Mouse (Mus musculus) right cerebral cortex, adult 18-20 months (tissue): ENCODE results near the gene Lmln.
"Not testable (repeated sequence)": the region's sequence is repeated elsewhere in the genome, so short reads cannot be mapped to it uniquely, and the experiment has no call there.

ENCODE experiments used
- DNase-seq: peaks from one replicate; pipeline ENCODE4 v3.0.0; 2022; ENCODE audit warnings: mixed read lengths

Lmln gene

GRCm38 (mm10) chr16:33062024-33062681 lies at the start of gene Lmln:
TSS of gene Lmln (plus strand) at chr16:33062521.
- peak; percentile 94 for DNase-seq

- no peak for DNase-seq
Observed at GRCm38 (mm10) chr16:33013801-33014200, 48.5 kb upstream of the Lmln start.

GRCm38 (mm10) chr16:33014921-33015320 lies 47.4 kb upstream of the Lmln start:
- no peak for DNase-seq

- no peak for DNase-seq
Observed at GRCm38 (mm10) chr16:33015396-33015907, 46.9 kb upstream of the Lmln start.

- DNase-seq: no peak
Observed at GRCm38 (mm10) chr16:33015986-33016385, 46.3 kb upstream of the Lmln start.

GRCm38 (mm10) chr16:33017677-33018349 lies 44.5 kb upstream of the Lmln start:
- DNase-seq: peak; percentile 34

GRCm38 (mm10) chr16:33019117-33019770 lies 43.1 kb upstream of the Lmln start:
- DNase-seq: no peak

DNA sequence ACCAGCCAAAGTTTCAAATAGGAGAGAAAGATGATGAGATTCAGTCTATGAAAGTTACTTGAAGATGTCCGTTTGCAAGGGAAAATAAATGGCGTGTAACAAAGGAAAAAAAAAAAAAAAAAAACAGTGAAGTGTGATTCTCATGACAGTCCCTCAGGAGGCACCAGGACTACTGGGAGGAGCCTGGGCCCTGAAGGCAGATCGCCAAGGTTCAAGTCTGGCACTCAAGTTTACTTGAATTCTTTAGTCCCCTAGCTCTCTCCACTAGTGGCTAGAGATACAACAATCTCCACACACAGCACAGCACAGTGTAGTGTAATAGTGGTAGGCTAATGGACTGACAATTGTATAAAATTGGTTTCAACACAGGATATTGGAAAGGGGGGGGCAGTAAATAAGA lies 40.9 kb upstream of the Lmln start:
- DNase-seq: no peak

DNA sequence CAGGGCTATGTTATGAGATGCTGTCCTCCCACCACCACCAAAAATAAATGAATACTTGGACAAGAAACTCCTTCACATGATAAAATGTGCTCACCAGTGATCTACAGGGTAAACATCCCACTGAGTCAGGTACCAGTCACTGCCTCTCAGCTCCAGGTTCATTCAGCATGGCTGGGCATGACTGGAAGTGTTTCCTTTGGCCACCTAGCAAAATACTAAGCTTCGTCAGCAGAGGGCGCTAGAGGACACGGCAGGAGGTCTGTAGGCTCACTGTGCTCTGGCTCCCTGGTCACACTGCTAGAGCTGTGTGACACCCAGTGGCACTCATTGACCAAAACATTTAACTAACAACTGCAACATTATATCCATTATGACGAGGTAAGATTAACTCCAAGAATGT lies 38.6 kb upstream of the Lmln start:
- peak; percentile 75 for DNase-seq

GRCm38 (mm10) chr16:33024456-33025104 lies 37.7 kb upstream of the Lmln start:
- no peak for DNase-seq

DNA sequence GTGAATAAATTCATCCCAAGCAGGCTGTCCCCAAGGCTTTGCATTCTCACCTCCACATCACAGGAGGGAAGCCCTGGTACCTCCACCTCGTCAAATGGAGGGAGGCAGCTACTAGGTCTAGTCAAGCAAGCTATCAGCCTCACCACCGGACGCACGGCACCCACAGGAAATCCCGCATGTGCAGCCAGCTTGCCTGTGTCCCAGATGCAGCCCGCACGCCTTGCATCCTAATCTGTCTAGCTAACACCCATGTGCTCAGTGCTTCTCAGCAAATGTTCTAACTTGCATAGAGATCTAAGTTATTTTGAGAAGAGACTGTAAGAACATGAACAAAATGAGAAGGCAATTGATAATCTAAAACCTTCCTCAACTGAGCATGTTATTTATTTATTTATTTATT lies 36.0 kb upstream of the Lmln start:
- DNase-seq: peak; percentile 26

- no peak for DNase-seq
Observed at GRCm38 (mm10) chr16:33036006-33036405, 26.3 kb upstream of the Lmln start.

- no peak for DNase-seq
Observed at GRCm38 (mm10) chr16:33042682-33043081, 19.6 kb upstream of the Lmln start.

GRCm38 (mm10) chr16:33043268-33043667 lies 19.1 kb upstream of the Lmln start:
- DNase-seq: no peak

DNA sequence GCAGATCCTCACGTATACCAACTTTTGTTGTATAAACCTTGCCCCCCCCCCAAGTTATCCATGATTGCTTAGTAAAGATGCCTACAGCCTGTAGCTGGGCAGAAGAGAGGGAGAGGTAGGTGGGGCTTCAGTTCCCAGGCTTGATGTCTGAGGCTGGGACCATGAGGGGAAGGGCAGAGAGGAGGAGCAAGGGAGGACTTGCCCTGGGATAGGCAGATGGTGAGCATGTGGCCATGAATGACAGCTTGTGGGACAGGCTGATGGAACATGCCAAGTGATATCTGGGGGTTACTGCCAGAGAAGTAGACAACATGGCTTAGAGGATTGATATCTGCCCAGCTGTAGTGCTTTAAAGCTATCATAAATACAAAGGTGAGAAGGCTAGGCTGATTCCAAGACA lies 14.3 kb upstream of the Lmln start:
- DNase-seq: no peak

GRCm38 (mm10) chr16:33048686-33049085 lies 13.6 kb upstream of the Lmln start:
- no peak for DNase-seq

DNA sequence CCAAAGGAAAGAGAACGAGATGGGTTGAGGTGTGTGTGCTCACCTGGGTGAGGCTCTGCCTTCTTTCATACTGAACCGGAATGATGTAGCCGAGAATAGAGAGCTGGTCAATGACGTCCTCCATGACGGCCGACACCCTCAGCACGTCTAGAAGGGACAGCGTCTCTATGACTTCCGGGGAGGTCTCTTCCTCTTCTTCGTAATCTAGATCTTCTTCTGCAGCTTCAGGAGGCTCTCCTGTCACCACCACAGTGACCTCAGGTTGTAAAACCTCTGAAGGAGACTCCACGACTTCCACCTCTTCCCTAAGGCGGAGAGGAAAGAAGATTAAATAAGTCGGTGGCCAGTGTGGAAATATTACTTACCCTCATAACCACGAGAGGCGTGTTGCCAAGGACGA lies 12.5 kb upstream of the Lmln start:
- no peak for DNase-seq

GRCm38 (mm10) chr16:33053141-33053540 lies 9.2 kb upstream of the Lmln start:
- DNase-seq: no peak

DNA sequence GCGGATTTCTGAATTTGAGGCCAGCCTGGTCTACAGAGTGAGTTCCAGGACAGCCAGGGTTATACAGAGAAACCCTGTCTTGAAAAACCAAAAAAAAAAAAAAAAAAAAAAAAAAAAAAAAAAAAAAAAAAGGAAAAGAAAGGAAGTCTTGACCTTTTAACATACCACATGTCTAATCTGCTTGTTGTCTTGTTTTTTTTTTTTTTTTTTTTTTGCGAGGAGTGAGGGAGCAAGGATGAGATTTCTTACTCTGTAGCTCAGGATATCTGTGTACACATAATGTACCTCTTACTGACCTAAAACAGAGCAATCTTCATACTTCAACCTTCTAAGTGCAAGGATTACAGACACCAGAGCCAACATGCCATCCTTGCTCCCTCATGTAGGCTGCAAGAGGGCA lies 7.4 kb upstream of the Lmln start:
- DNase-seq: not testable (repeated sequence)

DNA sequence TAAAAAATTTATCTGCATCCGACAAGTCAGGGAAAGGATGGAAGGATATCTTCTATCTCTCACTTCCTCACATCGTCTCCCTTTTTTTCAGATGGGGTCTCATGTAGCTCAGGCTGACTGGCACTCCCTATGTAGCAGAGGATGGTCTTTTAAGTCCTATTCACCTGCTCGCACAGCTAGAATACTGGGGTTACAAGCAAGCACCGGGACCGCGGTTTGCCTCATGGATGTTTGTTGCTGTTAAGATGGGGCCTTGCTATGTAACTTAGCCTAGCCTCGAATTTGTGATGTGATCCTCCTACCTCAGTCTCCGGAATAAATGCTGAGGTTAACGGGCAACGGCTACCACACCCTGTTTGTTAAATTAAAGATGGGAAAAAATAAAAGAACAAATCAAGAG lies 6.7 kb upstream of the Lmln start:
- no peak for DNase-seq

DNA sequence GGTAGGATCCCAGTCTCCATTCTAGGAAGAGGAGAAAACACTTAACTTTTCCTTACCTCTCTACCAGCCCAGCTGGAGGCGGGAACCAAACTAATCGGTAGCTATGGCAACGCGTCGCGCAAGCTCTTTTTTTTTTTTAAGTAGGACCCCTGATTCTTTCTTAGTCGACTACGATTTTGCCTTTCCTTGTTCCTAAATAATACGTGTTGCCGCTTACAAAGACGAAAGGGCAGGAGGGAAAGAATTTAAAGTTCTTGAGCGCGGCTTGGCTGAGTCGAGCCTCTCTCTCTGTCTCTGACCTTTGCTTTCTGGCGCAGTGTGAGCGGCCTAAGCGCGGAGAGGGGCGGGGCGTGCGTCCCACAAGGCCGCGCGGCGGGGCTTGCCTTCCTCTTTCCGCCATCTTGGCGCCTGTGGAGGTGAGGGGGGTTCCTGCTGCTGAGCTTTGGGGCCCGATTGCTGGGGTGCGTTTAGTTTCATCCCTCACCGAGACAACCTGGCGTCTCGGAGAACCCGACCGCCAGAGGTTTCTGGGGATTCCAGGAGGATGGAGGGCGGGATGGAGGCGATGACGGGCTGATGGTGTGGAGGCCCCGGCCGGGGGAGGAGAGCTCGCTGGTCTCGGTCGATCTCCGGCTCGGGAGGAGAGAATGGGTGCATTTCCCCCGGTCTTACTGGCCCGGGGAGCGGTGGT lies 6.1 kb upstream of the Lmln start, which contains the start of the genes Iqcg and Rpl35a:
Gene Iqcg (minus strand): TSS at position 124 of the 691 bp plus-strand sequence.
Gene Rpl35a (plus strand): TSS at position 359 of the 691 bp plus-strand sequence.
- DNase-seq: peak; percentile 88

DNA sequence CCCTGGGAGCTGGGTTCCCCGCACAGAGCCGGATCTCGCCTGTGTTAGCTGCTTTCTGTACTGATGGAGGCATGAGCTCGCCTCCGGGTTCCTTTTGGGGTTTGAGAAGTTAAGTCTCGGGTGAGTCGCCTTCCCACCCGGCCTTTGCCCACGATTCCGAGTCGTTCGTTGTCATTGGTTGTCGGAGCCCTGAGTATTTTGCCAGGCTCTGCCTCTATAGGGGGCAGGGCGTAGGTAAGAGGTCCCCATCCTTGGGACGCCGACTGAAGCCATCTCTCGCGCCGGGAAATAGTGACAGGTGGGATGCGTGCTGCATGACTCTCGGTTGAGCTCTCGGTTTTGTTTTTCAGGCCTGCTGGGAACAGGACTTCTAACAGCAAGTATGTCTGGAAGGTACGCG lies 5.5 kb upstream of the Lmln start:
- DNase-seq: no peak

- DNase-seq: no peak
Observed at GRCm38 (mm10) chr16:33058033-33058432, 4.3 kb upstream of the Lmln start.
